Mouse (Mus musculus) spleen, adult 18-20 months (tissue): Measurements from ENCODE around the gene 2310061I04Rik.

ENCODE experiments used
- DNase-seq, 2 experiments: peaks; one replicate each; pipeline ENCODE4 v3.0.0; 2022; ENCODE audit warnings: mixed read lengths in 2 of 2

Gene 2310061I04Rik

DNA sequence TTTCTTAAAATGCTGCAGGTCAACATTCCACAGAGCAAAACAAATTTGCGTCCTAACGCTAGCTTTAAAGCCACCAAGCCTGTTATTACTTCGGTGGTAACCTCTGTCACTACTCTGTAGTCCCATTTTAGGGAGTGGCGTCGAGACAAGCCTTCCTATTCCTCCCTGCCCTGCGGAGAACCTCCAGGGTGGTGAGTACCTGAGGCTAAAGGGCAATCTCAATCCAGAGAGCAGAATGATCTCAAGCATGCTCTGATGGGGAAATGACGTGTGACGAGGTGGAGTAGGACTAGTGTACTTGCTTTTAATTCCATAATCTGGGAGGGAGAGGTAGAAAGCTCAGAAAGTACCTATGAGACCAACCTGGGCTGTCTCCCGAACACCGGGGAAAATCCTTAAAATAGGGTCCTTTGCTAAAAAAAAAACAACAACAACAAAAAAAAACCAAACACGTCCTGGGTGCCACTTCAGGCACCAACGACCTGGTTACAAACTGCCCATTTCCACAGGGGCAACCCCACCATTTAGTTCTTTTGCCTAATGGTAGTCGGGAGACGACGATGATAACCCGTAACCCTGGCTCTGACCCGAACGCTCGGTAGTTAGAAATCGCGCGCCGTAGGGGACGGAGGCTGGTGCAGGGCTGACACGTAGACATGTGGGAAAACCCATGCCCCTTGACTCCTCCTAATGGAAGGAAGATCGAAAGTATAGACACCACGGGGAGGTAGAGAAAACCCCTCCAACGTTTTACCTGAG lies 18.5 kb upstream of the 2310061I04Rik start:
- no peak for DNase-seq

DNA sequence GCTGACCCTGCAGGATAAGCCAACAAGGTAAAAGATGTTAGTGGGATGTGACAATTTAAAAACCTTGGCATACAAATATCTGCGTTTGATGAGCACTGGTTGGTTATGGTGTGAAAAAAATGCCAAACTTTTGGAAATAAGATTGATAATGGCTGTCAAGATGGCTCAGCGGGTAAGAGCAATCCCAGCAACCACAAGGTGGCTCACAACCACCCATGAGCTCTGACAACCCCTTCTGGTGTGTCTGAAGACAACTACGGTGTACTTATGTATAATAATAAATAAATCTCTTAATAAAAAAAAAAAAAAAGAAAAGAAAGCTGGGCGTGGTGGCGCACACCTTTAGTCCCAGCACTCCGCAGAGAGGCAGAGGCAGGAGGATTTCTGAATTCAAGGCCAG lies 17.7 kb upstream of the 2310061I04Rik start:
- DNase-seq: no peak

- peak; percentile 95 to 99 for DNase-seq
These were observed 12.7 kb upstream of the 2310061I04Rik start, which contains the start of gene Atat1 for GRCm38 (mm10) chr17:35909919-35910369. Gene Atat1, minus strand, starts transcription at chr17:35910075.

GRCm38 (mm10) chr17:35909186-35909918 lies 12.1 kb upstream of the 2310061I04Rik start:
- DNase-seq: no peak

DNA sequence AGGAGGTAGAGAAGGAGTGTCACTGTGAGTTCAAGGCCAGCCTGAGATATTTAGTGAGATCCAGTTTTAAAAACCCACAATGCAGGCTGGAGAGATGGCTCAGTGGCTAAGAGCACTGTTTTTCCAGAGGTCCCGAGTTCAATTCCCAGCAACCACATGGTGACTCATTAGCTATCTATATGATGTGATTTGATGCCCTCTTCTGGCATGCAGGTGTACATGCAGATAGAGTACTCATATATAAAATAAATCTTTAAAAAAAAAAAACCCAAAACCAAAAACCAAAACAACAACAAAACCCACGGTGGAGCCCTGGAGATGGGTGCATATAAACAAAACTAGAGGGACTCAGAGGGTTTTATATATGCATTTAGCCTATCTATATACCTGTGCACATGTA lies 10.4 kb upstream of the 2310061I04Rik start:
- DNase-seq: no peak

- DNase-seq: no peak
These were observed 8.4 kb upstream of the 2310061I04Rik start for GRCm38 (mm10) chr17:35905587-35905986.

DNA sequence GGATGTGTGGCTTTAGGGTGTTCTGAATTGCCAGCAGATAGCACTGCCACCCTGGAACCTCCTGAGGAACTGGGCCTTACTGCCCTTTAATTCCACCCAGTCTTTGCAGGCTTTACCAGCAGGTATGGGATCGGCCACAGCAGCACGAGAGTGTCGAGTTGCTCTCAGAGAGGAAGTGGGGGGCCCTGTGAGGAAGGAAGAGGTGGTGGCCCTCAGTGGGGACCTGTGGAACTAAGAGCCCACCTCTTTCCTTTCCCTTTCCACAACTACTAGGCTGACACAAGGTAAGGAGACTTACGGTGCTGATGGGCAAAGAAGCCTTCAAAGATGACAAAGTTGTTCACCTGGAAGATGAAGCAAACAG lies 6.7 kb upstream of the 2310061I04Rik start:
- no peak for DNase-seq

DNA sequence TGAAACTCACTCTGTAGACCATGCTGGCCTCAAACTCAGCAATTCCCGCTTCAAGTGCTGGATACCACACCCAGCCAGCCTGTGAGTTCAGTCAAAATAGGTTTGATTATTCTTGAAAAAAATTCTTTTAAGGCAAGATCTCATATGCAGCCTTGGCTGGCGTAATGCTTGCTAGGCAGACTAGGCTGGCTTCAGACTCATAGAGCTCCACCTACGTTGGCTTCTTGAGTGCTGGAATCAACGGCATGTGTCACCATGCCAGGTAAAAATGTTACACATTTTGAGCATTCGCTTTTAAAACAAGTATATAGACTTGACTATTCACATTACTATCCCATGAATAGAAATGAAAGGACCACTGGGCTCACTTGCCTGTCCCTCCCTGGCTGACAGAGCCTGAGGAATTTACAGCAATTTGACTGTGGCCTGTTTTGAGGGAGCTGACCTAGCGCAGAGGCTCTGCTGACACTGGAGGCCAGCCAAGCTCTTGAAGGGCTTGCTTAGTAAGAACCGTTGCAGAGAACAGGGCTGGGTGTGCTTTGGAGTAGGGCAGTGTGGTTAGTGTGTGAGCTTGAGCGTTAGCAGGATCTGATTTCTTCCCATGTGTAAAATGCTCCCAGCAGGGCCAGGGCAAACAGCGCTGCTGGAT lies 6.2 kb upstream of the 2310061I04Rik start:
- DNase-seq: no peak

DNA sequence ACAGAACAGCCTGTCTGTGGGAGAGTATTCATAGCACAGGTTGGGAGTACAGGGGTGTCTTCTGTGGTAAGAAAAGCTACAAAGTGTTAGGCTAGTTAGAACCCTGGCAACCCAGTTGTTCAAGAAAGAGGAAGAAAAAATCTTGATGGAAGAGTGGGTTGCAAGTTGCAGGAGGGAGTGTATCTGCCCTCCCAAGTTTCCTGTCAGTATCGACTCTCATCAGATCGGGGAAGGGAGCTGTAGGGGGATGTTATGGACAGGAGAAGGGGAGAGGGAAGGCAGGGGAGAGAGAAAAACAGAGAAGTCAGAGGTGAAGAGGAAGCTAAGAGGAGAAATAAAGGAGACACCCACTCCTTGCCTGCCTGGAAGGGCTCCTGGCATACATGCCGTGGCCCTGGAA lies 3.4 kb upstream of the 2310061I04Rik start:
- no peak for DNase-seq

- no peak for DNase-seq
These were observed 678 bp upstream of the 2310061I04Rik start for GRCm38 (mm10) chr17:35897644-35898573.

DNA sequence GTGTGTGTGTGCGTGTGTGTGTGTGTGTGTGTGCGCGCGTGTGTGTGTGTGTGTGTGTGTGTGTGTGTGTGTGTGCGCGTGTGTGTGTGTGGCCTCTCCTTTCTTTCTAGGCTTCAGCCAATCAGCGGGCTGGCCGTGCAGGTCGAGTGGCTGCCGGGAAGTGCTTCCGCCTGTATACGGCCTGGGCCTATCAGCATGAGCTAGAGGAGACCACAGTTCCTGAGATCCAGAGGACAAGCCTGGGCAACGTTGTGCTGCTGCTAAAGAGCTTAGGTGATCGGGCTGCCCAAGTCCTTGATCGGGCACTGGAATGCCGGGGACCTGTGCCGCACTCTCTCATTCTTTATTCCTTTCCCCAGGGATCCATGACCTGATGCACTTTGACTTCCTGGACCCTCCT lies 9.5 kb downstream of the 2310061I04Rik start:
- DNase-seq: no peak

DNA sequence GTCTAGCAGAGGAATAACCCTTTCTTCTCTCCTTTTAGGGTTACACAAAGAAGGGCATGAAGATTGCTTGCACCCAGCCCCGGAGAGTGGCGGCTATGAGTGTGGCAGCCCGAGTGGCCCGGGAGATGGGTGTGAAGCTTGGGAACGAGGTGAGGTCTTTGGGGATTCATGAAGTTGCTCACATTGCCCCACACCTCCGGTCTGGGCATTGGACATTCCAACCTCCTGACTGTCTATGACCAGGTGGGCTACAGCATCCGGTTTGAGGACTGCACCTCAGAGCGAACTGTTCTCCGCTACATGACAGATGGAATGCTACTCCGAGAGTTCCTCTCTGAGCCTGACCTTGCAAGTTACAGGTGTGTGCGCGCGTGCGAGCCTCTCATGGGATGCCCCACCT lies 13.5 kb downstream of the 2310061I04Rik start:
- no peak for DNase-seq

DNA sequence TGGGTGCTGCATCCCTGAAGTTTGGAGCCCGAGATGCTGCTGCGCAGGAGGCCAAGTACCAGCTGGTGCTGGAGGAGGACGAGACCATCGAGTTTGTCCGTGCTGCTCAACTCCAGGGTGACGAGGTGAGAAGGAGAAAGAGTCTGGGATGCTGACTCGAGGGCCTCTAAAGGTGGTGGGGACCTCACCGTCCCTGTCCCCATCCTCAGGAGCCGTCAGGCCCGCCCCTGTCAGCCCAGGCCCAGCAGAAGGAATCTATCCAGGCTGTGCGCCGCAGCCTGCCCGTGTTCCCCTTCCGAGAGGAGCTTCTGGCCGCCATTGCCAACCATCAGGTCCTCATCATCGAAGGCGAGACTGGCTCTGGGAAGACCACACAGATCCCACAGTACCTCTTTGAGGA lies 14.3 kb downstream of the 2310061I04Rik start:
- DNase-seq: no peak

GRCm38 (mm10) chr17:35879245-35880057 lies 17.8 kb downstream of the 2310061I04Rik start, which contains the start of gene Dhx16:
Gene Dhx16, plus strand, starts transcription at chr17:35879819.
- DNase-seq: peak; percentile 86 to 94

GRCm38 (mm10) chr17:35874721-35875120 lies 22.5 kb downstream of the 2310061I04Rik start:
- no peak for DNase-seq

DNA sequence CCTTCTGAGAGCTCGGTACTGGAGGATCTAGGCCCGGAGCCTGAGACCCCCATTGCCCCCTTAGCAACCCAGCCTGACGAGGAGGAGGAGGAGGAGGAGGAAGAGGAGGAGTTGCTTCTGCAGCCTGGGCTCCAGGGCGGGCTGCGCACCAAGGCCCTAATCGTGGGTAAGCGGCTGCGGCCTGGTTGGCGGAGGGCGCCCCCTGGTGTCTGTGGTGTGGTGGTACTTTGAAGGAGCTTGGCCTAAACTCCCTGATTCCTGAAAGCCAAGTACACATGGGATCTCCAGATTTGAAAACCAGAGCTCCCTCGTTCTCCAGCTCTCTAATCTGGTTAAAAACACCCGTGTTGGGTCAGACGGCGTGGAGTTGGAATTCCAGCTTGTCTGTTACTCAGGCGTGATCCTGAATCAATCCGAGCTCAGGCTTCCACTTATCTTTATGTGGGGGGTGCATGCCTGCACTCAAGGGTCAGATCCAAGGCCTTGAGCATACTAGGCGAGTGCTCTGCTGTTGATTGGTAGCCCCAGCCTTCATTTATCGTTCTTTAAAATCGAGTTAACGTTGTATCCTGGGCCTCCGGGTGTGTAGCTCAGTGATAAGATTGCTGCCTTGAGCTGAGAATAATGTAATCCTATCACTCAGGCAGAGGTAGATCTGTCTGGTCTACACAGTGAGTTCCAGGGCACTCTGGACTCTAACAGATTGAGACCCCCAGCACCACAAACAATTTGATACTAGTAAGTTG lies 23.3 kb downstream of the 2310061I04Rik start:
- DNase-seq: peak; percentile 74 to 85

- peak in 1 of 2 experiments; percentile 46 for DNase-seq
These were observed 26.1 kb downstream of the 2310061I04Rik start for GRCm38 (mm10) chr17:35870884-35871696.

DNA sequence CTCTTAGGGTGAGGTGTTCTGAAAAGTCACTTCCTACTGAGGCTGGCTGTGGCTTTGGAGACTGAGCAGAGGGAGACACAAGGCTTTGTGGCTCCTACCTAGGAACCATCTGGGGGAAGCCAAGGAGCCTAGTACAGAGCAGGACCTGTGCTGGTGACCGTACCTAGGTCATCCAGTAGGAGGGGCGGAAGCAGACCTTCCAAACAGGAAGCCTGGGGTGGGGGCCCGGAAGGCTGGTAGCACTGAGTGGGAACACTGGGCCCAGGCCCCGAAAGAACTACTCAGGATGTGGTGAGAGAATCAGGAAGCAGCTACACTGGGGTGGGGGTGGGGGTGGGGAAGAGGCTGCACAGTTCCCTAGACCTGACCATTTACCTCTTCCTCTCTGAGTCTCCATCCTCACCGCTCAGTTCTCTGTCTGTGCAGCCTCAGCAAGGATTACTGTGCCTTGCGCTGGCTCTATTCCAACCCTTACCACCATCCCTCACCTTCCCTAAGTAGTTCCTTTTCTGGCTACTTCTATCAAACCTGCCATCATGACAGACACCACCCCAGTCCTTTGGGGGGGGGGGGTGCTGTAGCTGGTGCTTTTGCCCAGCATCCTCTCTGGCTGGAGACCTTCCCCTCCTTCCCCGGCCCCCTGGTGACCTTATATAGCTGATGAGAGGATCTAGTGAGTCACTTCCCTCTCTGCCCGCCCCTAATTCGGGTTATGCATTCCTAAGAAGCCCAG lies 26.9 kb downstream of the 2310061I04Rik start:
- DNase-seq: peak; percentile 76 to 82
